Mouse (Mus musculus) hindbrain, embryonic 16.5 days (tissue): ENCODE results near the gene Lsamp. TPM values are rescaled to one million over a fixed set of nuclear protein-coding genes. Genes with fewer than 3 reads are reported as not detected.

Source experiments
- ATAC-seq: fragments of 200-750 bp; cut with Nextera tagmentation; 2 replicates; pipeline ENCODE4 v1.8.0; 2017; ENCODE audit warnings: moderate TSS enrichment, moderate library complexity
- H3K27ac ChIP-seq: fragments of 300-500 bp; sonication (generic); 2 replicates; pipeline ENCODE4 v1.5.1; 2014; ENCODE audit warnings: low read depth, mild to moderate bottlenecking, control low read depth, low read length, moderate library complexity
- H3K27me3 ChIP-seq: fragments of 300-500 bp; sonication (generic); replicated peaks from 2 replicates; pipeline ENCODE4 v1.6.1; 2014; ENCODE audit warnings: low read length; ENCODE audit not compliant: control insufficient read depth, insufficient read depth
- H3K36me3 ChIP-seq: fragments of 300-500 bp; sonication (generic); 2 replicates; pipeline ENCODE4 v1.6.1; 2014; ENCODE audit warnings: mild to moderate bottlenecking, low read length, moderate library complexity, mixed read lengths; ENCODE audit not compliant: control insufficient read depth, insufficient read depth
- H3K4me1 ChIP-seq: fragments of 300-500 bp; sonication (generic); 2 replicates; pipeline ENCODE4 v1.6.1; 2014; ENCODE audit warnings: low read depth, low read length; ENCODE audit not compliant: control insufficient read depth, insufficient read depth
- H3K4me2 ChIP-seq: fragments of 300-500 bp; sonication (generic); 2 replicates; pipeline ENCODE4 v1.6.1; 2014; ENCODE audit warnings: mild to moderate bottlenecking, low read length, control low read depth, moderate library complexity
- H3K4me3 ChIP-seq: fragments of 300-500 bp; sonication (generic); 2 replicates; pipeline ENCODE4 v1.5.1; 2014; ENCODE audit warnings: mild to moderate bottlenecking, low read length, control low read depth, moderate library complexity
- H3K9ac ChIP-seq: fragments of 300-500 bp; sonication (generic); 2 replicates; pipeline ENCODE4 v1.6.1; 2014; ENCODE audit warnings: low read depth, mild to moderate bottlenecking, control low read depth, low read length, moderate library complexity
- H3K9me3 ChIP-seq: fragments of 300-500 bp; sonication (generic); 2 replicates; pipeline ENCODE4 v1.6.1; 2014; ENCODE audit warnings: mild to moderate bottlenecking, low read length, moderate library complexity; ENCODE audit not compliant: control insufficient read depth
- WGBS: fragments of 180-500 bp; shearing (Covaris S2); extraction: QIAGEN DNeasy Blood & Tissue Kit; methylation state at CpG from one replicate; pipeline ENCODE4 v1.1.7; 2014; 5-methylcytosine and 5-hydroxymethylcytosine counted together
- polyA plus RNA-seq: library from polyadenylated mRNA; unstranded; fragments of >200 nt; fragmentation: Nextera tagmentation; extraction: Ambion mirVana; gene quantifications from 2 replicates; pipeline ENCODE4 v1.2.1, GENCODE M21; 2015

The Lsamp gene
- polyA plus RNA-seq, 1 experiment from 2014 or later, result 107 TPM

DNA sequence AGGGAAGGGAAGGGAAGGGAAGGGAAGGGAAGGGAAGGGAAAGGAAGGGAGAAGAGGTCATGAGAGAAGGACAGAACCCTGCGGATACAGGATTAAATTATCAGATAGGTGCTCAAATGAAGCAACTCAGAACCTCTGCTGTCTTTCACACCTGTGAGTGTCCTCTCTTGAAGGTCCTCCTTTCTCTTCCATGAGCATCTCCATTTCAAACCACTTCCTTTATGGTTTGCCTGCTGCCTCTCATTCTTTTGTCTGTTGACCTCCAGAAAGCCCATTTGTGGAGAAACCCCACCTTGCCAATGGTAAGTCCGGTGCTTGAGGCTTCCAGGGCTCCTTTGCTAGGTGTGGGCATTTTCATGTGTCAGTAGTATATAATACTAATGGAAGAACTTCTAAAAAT, 2141.9 kb downstream of the Lsamp start:
- Histone ChIP-seq H3K4me3 (no peak overlapping the region), H3K27ac (no peak overlapping the region), H3K9me3 (no peaks in the 10 kb centered on the region), H3K9ac (no peak overlapping the region), H3K36me3 (no peaks in the 10 kb centered on the region), H3K27me3 (no peaks in the 10 kb centered on the region), H3K4me2 (no peak overlapping the region), H3K4me1 (no peaks in the 10 kb centered on the region)
- WGBS, result 88% methylated on average over 2 of the region's 2 CpGs
- no peak for ATAC-seq

GRCm38 (mm10) chr16:42147164-42147563, 2163.0 kb downstream of the Lsamp start:
- H3K9ac ChIP-seq, result no peak overlapping the region
- H3K9me3 ChIP-seq, result no peaks in the 10 kb centered on the region
- H3K27me3 ChIP-seq, result no peaks in the 10 kb centered on the region
- WGBS, result 41% methylated on average over 6 of the region's 6 CpGs
- peaks cover 3% of the 10 kb centered on the region; the same call in 1 of the 2 replicates for H3K36me3 ChIP-seq
- H3K4me2 ChIP-seq, result no peak overlapping the region
- no peak overlapping the region for H3K4me3 ChIP-seq
- no peaks in the 10 kb centered on the region for H3K4me1 ChIP-seq
- no peak overlapping the region for H3K27ac ChIP-seq
- ATAC-seq, result peak; percentile 54; the same call in 1 of the 2 replicates

DNA sequence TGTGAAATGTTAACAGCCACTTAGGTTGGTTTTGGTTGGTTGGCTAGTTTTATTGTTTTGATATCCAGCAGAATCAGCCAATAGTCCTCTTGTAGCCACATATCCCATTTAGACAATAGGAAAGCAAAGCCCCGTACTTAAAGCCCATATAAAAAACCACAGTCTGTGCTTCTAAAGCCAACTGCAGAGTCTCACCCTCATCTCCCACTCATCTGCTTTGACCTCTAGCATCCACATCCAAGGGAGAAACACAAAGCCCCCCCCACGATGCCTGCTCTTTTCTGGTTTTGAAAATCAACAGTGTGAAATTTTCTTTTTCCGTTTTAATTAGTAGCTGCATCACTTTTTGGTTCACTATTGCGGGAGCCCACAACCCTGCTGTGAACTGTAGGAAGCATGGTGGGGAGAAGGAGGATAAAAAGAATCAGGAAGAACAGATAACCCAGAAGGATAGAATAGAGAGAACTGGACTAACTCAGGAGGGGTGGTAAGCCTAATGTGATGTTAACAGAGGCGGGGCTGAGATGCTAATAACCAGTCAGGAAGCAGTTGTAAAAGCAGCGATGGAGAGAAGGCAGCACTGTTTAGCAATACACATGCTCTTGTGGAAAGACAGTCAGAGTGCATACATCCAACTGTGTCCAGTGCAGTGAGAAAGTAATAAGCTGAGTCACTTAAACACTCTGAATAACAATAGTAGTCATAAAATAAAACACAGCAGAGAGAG, 2165.2 kb downstream of the Lsamp start:
- no peak for ATAC-seq

DNA sequence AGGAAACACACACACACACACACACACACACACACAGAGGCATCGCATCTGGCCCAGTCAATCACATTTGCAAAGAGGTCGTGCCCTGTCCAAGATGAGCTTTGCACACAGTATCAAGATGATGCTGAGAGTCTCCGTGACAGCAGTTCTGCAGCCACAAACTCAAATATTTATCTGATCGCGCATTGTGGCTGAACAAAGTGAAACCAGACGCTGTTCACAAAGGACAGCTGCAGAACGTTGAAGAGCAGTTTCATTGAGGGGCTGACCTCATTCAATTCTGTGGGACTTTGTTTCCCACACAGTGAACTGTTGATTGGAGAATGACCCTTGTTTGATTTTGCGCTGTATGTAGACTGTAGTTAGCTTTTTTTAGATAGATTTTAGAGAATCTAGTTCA, 2168.5 kb downstream of the Lsamp start:
- Histone ChIP-seq H3K4me1 (no peaks in the 10 kb centered on the region; the same call in 1 of the 2 replicates), H3K9ac (no peak overlapping the region), H3K4me3 (no peak overlapping the region), H3K27me3 (no peaks in the 10 kb centered on the region), H3K27ac (no peak overlapping the region), H3K9me3 (no peaks in the 10 kb centered on the region), H3K4me2 (no peak overlapping the region), H3K36me3 (no peaks in the 10 kb centered on the region)
- WGBS, result 53% methylated on average over 8 of the region's 8 CpGs
- ATAC-seq, result no peak

More for the DNA sequence above, 2165.2 kb downstream of the Lsamp start:
- WGBS, result 25% methylated on average over 6 of the region's 6 CpGs
- H3K4me1 ChIP-seq, result no peaks in the 10 kb centered on the region
- peaks cover 2% of the 10 kb centered on the region; the same call in 1 of the 2 replicates for H3K36me3 ChIP-seq
- no peak overlapping the region for H3K4me3 ChIP-seq
- H3K9me3 ChIP-seq, result no peaks in the 10 kb centered on the region
- no peaks in the 10 kb centered on the region for H3K27me3 ChIP-seq
- no peak overlapping the region for H3K4me2 ChIP-seq
- no peak overlapping the region for H3K9ac ChIP-seq
- no peak overlapping the region for H3K27ac ChIP-seq

GRCm38 (mm10) chr16:42157816-42158215, 2173.7 kb downstream of the Lsamp start:
- peak; percentile 48 for ATAC-seq
- Histone ChIP-seq H3K9me3 (no peaks in the 10 kb centered on the region), H3K27me3 (no peaks in the 10 kb centered on the region), H3K9ac (no peak overlapping the region), H3K4me2 (no peak overlapping the region), H3K36me3 (no peaks in the 10 kb centered on the region), H3K27ac (no peak overlapping the region), H3K4me3 (no peak overlapping the region), H3K4me1 (no peaks in the 10 kb centered on the region; the same call in 1 of the 2 replicates)
- WGBS, result 57% methylated on average over 9 of the region's 9 CpGs

DNA sequence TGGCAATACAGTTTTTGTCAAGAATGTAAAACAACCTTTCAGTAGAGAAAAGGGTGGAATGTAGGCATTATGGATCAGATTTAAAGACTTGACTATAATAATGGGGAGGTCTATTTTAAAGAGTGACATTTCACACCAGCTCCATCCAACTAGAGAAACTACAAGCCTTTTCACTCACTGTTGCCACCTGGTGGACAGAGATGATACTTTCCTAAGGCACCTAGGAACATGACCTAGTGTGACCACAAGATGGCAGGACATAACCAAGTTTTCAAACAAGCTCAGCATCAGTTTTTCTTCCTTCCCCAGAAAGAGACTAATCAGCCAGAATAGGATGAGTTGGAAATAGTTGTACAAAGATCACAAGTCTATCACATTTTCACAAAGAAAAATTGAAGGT, 2180.8 kb downstream of the Lsamp start:
- Histone ChIP-seq H3K27ac (no peak overlapping the region), H3K27me3 (no peaks in the 10 kb centered on the region), H3K36me3 (no peaks in the 10 kb centered on the region), H3K9ac (no peak overlapping the region), H3K4me3 (no peak overlapping the region), H3K9me3 (no peaks in the 10 kb centered on the region), H3K4me2 (no peak overlapping the region), H3K4me1 (no peaks in the 10 kb centered on the region)
- peak; percentile 64; the same call in 1 of the 2 replicates for ATAC-seq

DNA sequence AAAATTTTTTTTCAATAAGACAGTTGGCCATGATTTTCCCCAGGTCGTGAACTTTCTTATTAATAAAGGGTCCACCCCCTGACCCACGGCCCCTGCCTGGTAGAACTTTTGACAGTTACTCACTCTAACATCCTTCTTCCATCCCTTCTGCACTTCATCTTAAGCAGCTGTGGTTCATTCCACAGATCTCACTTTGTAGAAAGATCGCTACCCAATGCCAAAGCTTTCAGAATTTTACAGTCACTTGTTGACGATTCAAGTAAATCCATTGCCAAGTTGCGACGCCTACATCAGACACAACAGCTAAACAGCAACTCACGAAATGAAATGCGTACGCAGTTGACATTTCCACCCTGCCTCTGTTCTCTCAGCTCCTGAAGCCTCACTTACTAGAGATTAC, 2184.1 kb downstream of the Lsamp start:
- no peak overlapping the region for H3K9ac ChIP-seq
- no peaks in the 10 kb centered on the region for H3K36me3 ChIP-seq
- no peak overlapping the region for H3K4me3 ChIP-seq
- no peaks in the 10 kb centered on the region for H3K4me1 ChIP-seq
- H3K4me2 ChIP-seq, result no peak overlapping the region
- ATAC-seq, result no peak
- 93% methylated on average over 9 of the region's 9 CpGs for WGBS
- H3K9me3 ChIP-seq, result no peaks in the 10 kb centered on the region
- H3K27ac ChIP-seq, result no peak overlapping the region
- no peaks in the 10 kb centered on the region for H3K27me3 ChIP-seq

GRCm38 (mm10) chr16:42169447-42170140, 2185.4 kb downstream of the Lsamp start:
- H3K4me3 ChIP-seq, result no peak overlapping the region
- no peaks in the 10 kb centered on the region for H3K4me1 ChIP-seq
- H3K4me2 ChIP-seq, result no peak overlapping the region
- H3K27me3 ChIP-seq, result no peaks in the 10 kb centered on the region
- H3K9ac ChIP-seq, result no peak overlapping the region
- no peaks in the 10 kb centered on the region for H3K9me3 ChIP-seq
- H3K27ac ChIP-seq, result no peak overlapping the region
- WGBS, result 26% methylated on average over 8 of the region's 8 CpGs
- no peaks in the 10 kb centered on the region for H3K36me3 ChIP-seq
- ATAC-seq, result peak; percentile 64

DNA sequence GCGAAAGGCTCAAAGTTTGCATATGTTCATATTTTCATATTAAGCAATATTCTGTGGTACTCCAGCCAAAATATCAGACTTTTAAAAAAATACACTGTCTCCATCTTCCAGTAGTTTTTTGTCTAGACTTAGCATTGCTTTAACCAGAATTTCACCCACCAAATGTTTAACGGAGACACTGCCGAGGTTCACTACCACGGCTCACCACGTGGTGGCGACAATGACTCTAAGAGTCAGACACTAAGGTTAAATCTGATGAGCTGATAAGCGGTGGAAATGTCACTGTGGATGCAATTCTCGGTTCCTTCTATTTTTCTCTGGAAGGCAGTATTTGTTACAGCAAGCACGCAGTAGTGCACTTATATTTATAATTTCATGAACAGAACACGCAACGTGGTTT, 2188.3 kb downstream of the Lsamp start:
- Histone ChIP-seq H3K36me3 (no peaks in the 10 kb centered on the region), H3K27me3 (no peaks in the 10 kb centered on the region), H3K27ac (no peak overlapping the region), H3K9ac (no peak overlapping the region), H3K4me2 (no peak overlapping the region), H3K4me1 (no peaks in the 10 kb centered on the region), H3K9me3 (no peaks in the 10 kb centered on the region), H3K4me3 (no peak overlapping the region)
- 21% methylated on average over 11 of the region's 11 CpGs for WGBS
- ATAC-seq, result no peak
